Mouse (Mus musculus): ENCODE measurements at regions not wholly inside any gene's neighbourhood (a gene's known extent, or its start where the extent isn't known, plus 50 kb on each side); places are given as distances from the start of the nearest gene placed in this dataset.
A peak's percentile ranks its signal among the peaks of the same experiment; 100 is the strongest.

GRCm38 (mm10) chr9:30581271-30581821, 154.4 kb downstream of the Snx19 start:
- DNase-seq (ENCODE audit: low read depth): no peak

GRCm38 (mm10) chr9:30580500-30580899, 153.6 kb downstream of the Snx19 start:
- no peak for DNase-seq (ENCODE audit: low read depth)

GRCm38 (mm10) chr9:30578213-30578612, 151.3 kb downstream of the Snx19 start:
- no peak for DNase-seq (ENCODE audit: low read depth)

GRCm38 (mm10) chr9:30577243-30577642, 150.3 kb downstream of the Snx19 start:
- no peak for DNase-seq (ENCODE audit: low read depth)

- no peak for DNase-seq (ENCODE audit: low read depth)
Measured at GRCm38 (mm10) chr9:30575531-30575930, 148.6 kb downstream of the Snx19 start.

GRCm38 (mm10) chr9:30573294-30573693, 146.4 kb downstream of the Snx19 start:
- DNase-seq (ENCODE audit: low read depth): no peak

GRCm38 (mm10) chr9:30571014-30571413, 144.1 kb downstream of the Snx19 start:
- no peak for DNase-seq (ENCODE audit: low read depth)

GRCm38 (mm10) chr9:30564765-30565680, 138.1 kb downstream of the Snx19 start:
- DNase-seq (ENCODE audit: low read depth): no peak

GRCm38 (mm10) chr9:30563399-30563798, 136.5 kb downstream of the Snx19 start:
- DNase-seq (ENCODE audit: low read depth): no peak

GRCm38 (mm10) chr9:30554908-30555307, 128.0 kb downstream of the Snx19 start:
- DNase-seq (ENCODE audit: low read depth): no peak

- DNase-seq (ENCODE audit: low read depth): no peak
Measured at GRCm38 (mm10) chr9:30552721-30553120, 125.8 kb downstream of the Snx19 start.

- no peak for DNase-seq (ENCODE audit: low read depth)
Measured at GRCm38 (mm10) chr9:30549892-30550515, 123.1 kb downstream of the Snx19 start.

- DNase-seq (ENCODE audit: low read depth): peak; percentile 6
Measured at GRCm38 (mm10) chr9:30539858-30540257, 113.0 kb downstream of the Snx19 start.

GRCm38 (mm10) chr9:30536508-30537100, 109.7 kb downstream of the Snx19 start:
- DNase-seq (ENCODE audit: low read depth): no peak

GRCm38 (mm10) chr9:30534961-30535360, 108.1 kb downstream of the Snx19 start:
- DNase-seq (ENCODE audit: low read depth): no peak

GRCm38 (mm10) chr9:30533780-30534343, 107.0 kb downstream of the Snx19 start:
- no peak for DNase-seq (ENCODE audit: low read depth)

- no peak for DNase-seq (ENCODE audit: low read depth)
Measured at GRCm38 (mm10) chr9:30533091-30533779, 106.3 kb downstream of the Snx19 start.

- DNase-seq (ENCODE audit: low read depth): no peak
Measured at GRCm38 (mm10) chr9:30525086-30525485, 98.2 kb downstream of the Snx19 start.

GRCm38 (mm10) chr9:30524401-30525066, 97.6 kb downstream of the Snx19 start:
- no peak for DNase-seq (ENCODE audit: low read depth)

GRCm38 (mm10) chr9:30523852-30524251, 96.9 kb downstream of the Snx19 start:
- DNase-seq (ENCODE audit: low read depth): no peak
